Mouse (Mus musculus): ENCODE data around the gene Tmem121b.
A peak's percentile ranks its signal among the peaks of the same experiment; 100 is the strongest.

Tmem121b gene

GRCm38 (mm10) chr6:120493374-120494181, at the start of gene Tmem121b:
Tmem121b (minus strand) TSS chr6:120493807.
- DNase-seq (ENCODE audit: low spot score in 2 of 2), result peak; percentile 85 to 86

- no peak for DNase-seq (ENCODE audit: low spot score in 2 of 2)
Measured at GRCm38 (mm10) chr6:120542061-120542460, 48.5 kb upstream of the Tmem121b start.

- no peak for DNase-seq (ENCODE audit: low spot score in 2 of 2)
Measured at GRCm38 (mm10) chr6:120541386-120541785, 47.8 kb upstream of the Tmem121b start.

GRCm38 (mm10) chr6:120539781-120540231, 46.2 kb upstream of the Tmem121b start:
- no peak for DNase-seq (ENCODE audit: low spot score in 2 of 2)

GRCm38 (mm10) chr6:120539132-120539759, 45.6 kb upstream of the Tmem121b start:
- DNase-seq (ENCODE audit: low spot score in 2 of 2), result peak; percentile 38 to 56

- no peak for DNase-seq (ENCODE audit: low spot score in 2 of 2)
Measured at GRCm38 (mm10) chr6:120536337-120536736, 42.7 kb upstream of the Tmem121b start.

- DNase-seq (ENCODE audit: low spot score in 2 of 2), result no peak
Measured at GRCm38 (mm10) chr6:120532594-120532993, 39.0 kb upstream of the Tmem121b start.

GRCm38 (mm10) chr6:120531020-120531965, 37.7 kb upstream of the Tmem121b start, which contains the start of gene Hdhd5:
Hdhd5 (minus strand) TSS chr6:120531319.
- DNase-seq (ENCODE audit: low spot score in 2 of 2), result peak; percentile 86 to 90

- DNase-seq (ENCODE audit: low spot score in 2 of 2), result no peak
Measured at GRCm38 (mm10) chr6:120529123-120529522, 35.5 kb upstream of the Tmem121b start.

GRCm38 (mm10) chr6:120524796-120525195, 31.2 kb upstream of the Tmem121b start:
- DNase-seq (ENCODE audit: low spot score in 2 of 2), result no peak

- DNase-seq (ENCODE audit: low spot score in 2 of 2), result no peak
Measured at GRCm38 (mm10) chr6:120519647-120520046, 26.0 kb upstream of the Tmem121b start.

GRCm38 (mm10) chr6:120517311-120517710, 23.7 kb upstream of the Tmem121b start:
- DNase-seq (ENCODE audit: low spot score in 2 of 2), result no peak

GRCm38 (mm10) chr6:120516879-120517278, 23.3 kb upstream of the Tmem121b start:
- no peak for DNase-seq (ENCODE audit: low spot score in 2 of 2)

GRCm38 (mm10) chr6:120516422-120516821, 22.8 kb upstream of the Tmem121b start:
- no peak for DNase-seq (ENCODE audit: low spot score in 2 of 2)

- no peak for DNase-seq (ENCODE audit: low spot score in 2 of 2)
Measured at GRCm38 (mm10) chr6:120511212-120511611, 17.6 kb upstream of the Tmem121b start.

- no peak for DNase-seq (ENCODE audit: low spot score in 2 of 2)
Measured at GRCm38 (mm10) chr6:120510425-120510824, 16.8 kb upstream of the Tmem121b start.

- no peak for DNase-seq (ENCODE audit: low spot score in 2 of 2)
Measured at GRCm38 (mm10) chr6:120509975-120510374, 16.4 kb upstream of the Tmem121b start.

- DNase-seq (ENCODE audit: low spot score in 2 of 2), result no peak
Measured at GRCm38 (mm10) chr6:120508645-120509044, 15.0 kb upstream of the Tmem121b start.

GRCm38 (mm10) chr6:120505531-120505930, 11.9 kb upstream of the Tmem121b start:
- DNase-seq (ENCODE audit: low spot score in 2 of 2), result no peak

GRCm38 (mm10) chr6:120504051-120504450, 10.4 kb upstream of the Tmem121b start:
- no peak for DNase-seq (ENCODE audit: low spot score in 2 of 2)

GRCm38 (mm10) chr6:120496544-120496943, 2.9 kb upstream of the Tmem121b start:
- DNase-seq (ENCODE audit: low spot score in 2 of 2), result no peak
